Mouse (Mus musculus) E14TG2a.4 (cell line): ENCODE measurements around the gene Tex2.

ENCODE experiments used
- CTCF ChIP-seq: conservative IDR thresholded peaks from 2 replicates; pipeline ENCODE4 v1.5.1; 2014; ENCODE audit warnings: low read length
- NANOG ChIP-seq: IDR thresholded peaks from 2 replicates; pipeline ENCODE4 v1.6.1; 2014; ENCODE audit warnings: borderline replicate concordance, low read length, mixed read lengths
- POU5F1 ChIP-seq: IDR thresholded peaks from 2 replicates; pipeline ENCODE4 v1.6.1; 2014; ENCODE audit warnings: low read length, borderline replicate concordance

- TF ChIP-seq POU5F1 = no peak
- TF ChIP-seq CTCF = no peak
- TF ChIP-seq NANOG = no peak
Observed at GRCm38 (mm10) chr11:106588781-106589180, 24.4 kb downstream of the Tex2 start.
